Mouse (Mus musculus) spleen, adult 2 months (tissue): ENCODE results near the gene Prkab1.

Source experiments
- CTCF ChIP-seq: fragments of 200-500 bp; IDR thresholded peaks from 2 replicates; pipeline ENCODE4 v1.5.1; 2011; ENCODE audit warnings: mild to moderate bottlenecking, inconsistent platforms; ENCODE audit not compliant: insufficient read depth, insufficient read length, insufficient replicate concordance; ENCODE audit errors: extremely low read depth
- POLR2A ChIP-seq: fragments of 200-500 bp; IDR thresholded peaks from 2 replicates; pipeline ENCODE4 v1.6.1; 2011; ENCODE audit warnings: low read depth, low read length, inconsistent platforms

DNA sequence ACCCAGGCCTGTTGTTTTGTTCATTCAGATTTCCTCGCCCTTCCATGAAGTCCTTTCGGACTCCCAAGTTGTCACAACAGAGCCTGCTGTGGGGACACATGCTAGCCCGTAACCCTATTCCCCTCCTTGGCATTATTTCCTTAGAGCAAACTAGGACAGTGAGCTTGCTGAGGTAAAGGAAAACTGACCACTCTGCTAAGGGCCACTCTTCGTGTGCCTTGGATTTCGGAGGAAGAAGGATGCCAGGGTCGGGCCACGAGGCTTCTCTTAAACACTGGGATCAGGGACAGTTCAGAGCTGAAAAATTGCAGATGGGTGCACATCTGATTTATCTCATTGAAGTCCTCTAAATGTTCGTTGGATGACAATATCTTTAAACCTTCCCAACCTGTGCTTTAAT lies 21.3 kb upstream of the Prkab1 start:
- TF ChIP-seq CTCF (no peak), POLR2A (no peak)
